Mouse (Mus musculus): ENCODE measurements at regions not wholly inside any gene's neighbourhood (a gene's known extent, or its start where the extent isn't known, plus 50 kb on each side); places are given as distances from the start of the nearest gene placed in this dataset.

GRCm38 (mm10) chr13:102255401-102256371, 437.7 kb upstream of the Cd180 start:
- in situ Hi-C loops (cut with MboI; ENCODE audit: low pct_unique_long_range_greater_than_20kb), result no loop called here
- DNase-seq (ENCODE audit: low read depth, low spot score) (no peak), ATAC-seq (no peak)
- ChIA-PET CTCF (no interaction called here), POLR2A (no interaction called here)
- H3K27me3 ChIP-seq, result no peaks in the 10 kb centered on the region
- no peak for TF ChIP-seq CTCF (IDR thresholded peaks at IDR 0.05)

GRCm38 (mm10) chr13:102258207-102258606, 435.2 kb upstream of the Cd180 start:
- in situ Hi-C loops (cut with MboI; ENCODE audit: low pct_unique_long_range_greater_than_20kb), result no loop called here
- DNase-seq (ENCODE audit: low read depth, low spot score) (no peak), ATAC-seq (no peak)
- ChIA-PET CTCF (no interaction called here), POLR2A (no interaction called here)
- no peaks in the 10 kb centered on the region for H3K27me3 ChIP-seq
- no peak for TF ChIP-seq CTCF (IDR thresholded peaks at IDR 0.05)

- ChIA-PET CTCF (no interaction called here), POLR2A (no interaction called here)
- no peak for TF ChIP-seq CTCF (IDR thresholded peaks at IDR 0.05)
- no peak for DNase-seq (ENCODE audit: low read depth, low spot score)
- H3K27me3 ChIP-seq, result no peaks in the 10 kb centered on the region
- no peak for ATAC-seq
- in situ Hi-C loops (cut with MboI; ENCODE audit: low pct_unique_long_range_greater_than_20kb), result no loop called here
Observed at GRCm38 (mm10) chr13:102273818-102274217, 419.5 kb upstream of the Cd180 start.

- DNase-seq (ENCODE audit: low read depth, low spot score) (no peak), ATAC-seq (no peak)
- in situ Hi-C loops (cut with MboI; ENCODE audit: low pct_unique_long_range_greater_than_20kb), result no loop called here
- no peak for TF ChIP-seq CTCF (IDR thresholded peaks at IDR 0.05)
- CTCF ChIA-PET, result no interaction called here
- POLR2A ChIA-PET, result no interaction called here
- H3K27me3 ChIP-seq, result no peaks in the 10 kb centered on the region
Observed at GRCm38 (mm10) chr13:102275296-102275695, 418.1 kb upstream of the Cd180 start.

- no peak for DNase-seq (ENCODE audit: low read depth, low spot score)
- in situ Hi-C loops (cut with MboI; ENCODE audit: low pct_unique_long_range_greater_than_20kb), result no loop called here
- no peak for TF ChIP-seq CTCF (IDR thresholded peaks at IDR 0.05)
- ATAC-seq, result no peak
- no peaks in the 10 kb centered on the region for H3K27me3 ChIP-seq
- CTCF ChIA-PET, result interaction anchor here (1.3 to 1.6 kb wide), 3 partner anchors 17 to 34 kb away, joined by 3 to 4 read pairs (median 3); no protein-coding TSS in a partner anchor
- POLR2A ChIA-PET, result no interaction called here
Observed at GRCm38 (mm10) chr13:102276885-102277284, 416.5 kb upstream of the Cd180 start.

- TF ChIP-seq CTCF (IDR thresholded peaks at IDR 0.05), result no peak
- ATAC-seq, result no peak
- no peak for DNase-seq (ENCODE audit: low read depth, low spot score)
- ChIA-PET CTCF (no interaction called here), POLR2A (no interaction called here)
- H3K27me3 ChIP-seq, result no peaks in the 10 kb centered on the region
- in situ Hi-C loops (cut with MboI; ENCODE audit: low pct_unique_long_range_greater_than_20kb), result no loop called here
Observed at GRCm38 (mm10) chr13:102280198-102280597, 413.2 kb upstream of the Cd180 start.

GRCm38 (mm10) chr13:102294451-102294850, 398.9 kb upstream of the Cd180 start:
- no peak for ATAC-seq
- DNase-seq (ENCODE audit: low read depth, low spot score), result no peak
- ChIA-PET POLR2A (no interaction called here), CTCF (no interaction called here)
- in situ Hi-C loops (cut with MboI; ENCODE audit: low pct_unique_long_range_greater_than_20kb), result no loop called here
- H3K27me3 ChIP-seq, result no peaks in the 10 kb centered on the region
- no peak for TF ChIP-seq CTCF (IDR thresholded peaks at IDR 0.05)

GRCm38 (mm10) chr13:102295079-102295478, 398.3 kb upstream of the Cd180 start:
- POLR2A ChIA-PET, result interaction anchor here (0.6 kb wide), 1 partner anchor 19 kb away, joined by 3 read pairs; no protein-coding TSS in a partner anchor

GRCm38 (mm10) chr13:102307983-102308382, 385.4 kb upstream of the Cd180 start:
- CTCF ChIA-PET, result no interaction called here
- peak; percentile 24 for DNase-seq (ENCODE audit: low read depth, low spot score)
- in situ Hi-C loops (cut with MboI; ENCODE audit: low pct_unique_long_range_greater_than_20kb), result no loop called here
- POLR2A ChIA-PET, result interaction anchor here (0.7 kb wide), 1 partner anchor 456 kb away, joined by 3 read pairs; no protein-coding TSS in a partner anchor
- no peak for TF ChIP-seq CTCF (IDR thresholded peaks at IDR 0.05)
- peaks cover 3% of the 10 kb centered on the region for H3K27me3 ChIP-seq
- ATAC-seq, result no peak

More at GRCm38 (mm10) chr13:102295079-102295478, 398.3 kb upstream of the Cd180 start:
- in situ Hi-C loops (cut with MboI; ENCODE audit: low pct_unique_long_range_greater_than_20kb), result no loop called here
- no peak for DNase-seq (ENCODE audit: low read depth, low spot score)
- CTCF ChIA-PET, result no interaction called here
- no peaks in the 10 kb centered on the region for H3K27me3 ChIP-seq
- ATAC-seq, result no peak
- no peak for TF ChIP-seq CTCF (IDR thresholded peaks at IDR 0.05)

- CTCF ChIA-PET, result no interaction called here
- ATAC-seq (no peak), DNase-seq (ENCODE audit: low read depth, low spot score) (no peak)
- POLR2A ChIA-PET, result no interaction called here
- in situ Hi-C loops (cut with MboI; ENCODE audit: low pct_unique_long_range_greater_than_20kb), result no loop called here
- H3K27me3 ChIP-seq, result no peaks in the 10 kb centered on the region
- no peak for TF ChIP-seq CTCF (IDR thresholded peaks at IDR 0.05)
Observed at GRCm38 (mm10) chr13:102312096-102312495, 381.3 kb upstream of the Cd180 start.

- no peaks in the 10 kb centered on the region for H3K27me3 ChIP-seq
- ATAC-seq (no peak), DNase-seq (ENCODE audit: low read depth, low spot score) (no peak)
- ChIA-PET POLR2A (interaction anchor here (0.5 kb wide), 1 partner anchor 543 kb away, joined by 7 read pairs; no protein-coding TSS in a partner anchor), CTCF (interaction anchor here (1.2 kb wide), 1 partner anchor 10 kb away, joined by 5 read pairs; no protein-coding TSS in a partner anchor)
- TF ChIP-seq CTCF (IDR thresholded peaks at IDR 0.05), result no peak
- in situ Hi-C loops (cut with MboI; ENCODE audit: low pct_unique_long_range_greater_than_20kb), result no loop called here
Observed at GRCm38 (mm10) chr13:102315921-102316692, 377.3 kb upstream of the Cd180 start.

All from Patski (cell line).